Mouse (Mus musculus) kidney, adult 2 months (tissue): ENCODE measurements at regions not wholly inside any gene's neighbourhood (a gene's known extent, or its start where the extent isn't known, plus 50 kb on each side); places are given as distances from the start of the nearest gene placed in this dataset.
A peak's percentile ranks its signal among the peaks of the same experiment; 100 is the strongest.

ENCODE experiments used
- DNase-seq: peaks from one replicate; pipeline ENCODE4 v3.0.0; 2021
- H3K27ac ChIP-seq: fragments of 200-500 bp; 2 replicates; pipeline ENCODE4 v1.5.1; 2012; ENCODE audit warnings: low read depth, low read length, control low read depth, inconsistent platforms; ENCODE audit not compliant: insufficient read depth
- H3K27me3 ChIP-seq: fragments of 200-500 bp; replicated peaks from 2 replicates; pipeline ENCODE4 v1.6.1; 2012; ENCODE audit warnings: mild to moderate bottlenecking, moderate library complexity, low read length, inconsistent platforms; ENCODE audit not compliant: control insufficient read depth, insufficient read depth
- H3K36me3 ChIP-seq: fragments of 200-500 bp; 2 replicates; pipeline ENCODE4 v1.6.1; 2012; ENCODE audit warnings: mild to moderate bottlenecking, moderate library complexity, low read length, inconsistent platforms; ENCODE audit not compliant: control insufficient read depth, insufficient read depth
- H3K4me1 ChIP-seq: fragments of 200-500 bp; 2 replicates; pipeline ENCODE4 v1.6.1; 2011; ENCODE audit warnings: low read length; ENCODE audit not compliant: control insufficient read depth, insufficient read depth
- H3K4me3 ChIP-seq: fragments of 200-500 bp; 2 replicates; pipeline ENCODE4 v1.5.1; 2011; ENCODE audit warnings: mild to moderate bottlenecking, low read depth, low read length, control low read depth; ENCODE audit not compliant: insufficient read depth
- CTCF ChIP-seq: fragments of 200-500 bp; conservative IDR thresholded peaks from 2 replicates; pipeline ENCODE4 v1.5.1; 2011; ENCODE audit warnings: low read depth, mild to moderate bottlenecking, control low read depth, low read length, moderate library complexity, mixed read lengths; ENCODE audit not compliant: insufficient read depth, insufficient read length
- POLR2A ChIP-seq: fragments of 200-500 bp; IDR thresholded peaks from one replicate; pipeline ENCODE4 v1.6.1; 2011; ENCODE audit warnings: low read depth, low read length, control low read depth
- WGBS: fragments of 180-500 bp; shearing (Covaris S2); methylation state at CpG from one replicate; pipeline ENCODE4 v1.1.7; 2018; 5-methylcytosine and 5-hydroxymethylcytosine counted together

GRCm38 (mm10) chr13:37510511-37510910 lies 165.5 kb downstream of the Ly86 start:
- 87% methylated on average over 6 of the region's 6 CpGs for WGBS
- Histone ChIP-seq H3K36me3 (no peaks in the 10 kb centered on the region), H3K4me1 (peaks cover 49% of the 10 kb centered on the region), H3K4me3 (no peak overlapping the region), H3K27me3 (no peaks in the 10 kb centered on the region), H3K27ac (no peak overlapping the region)
- TF ChIP-seq CTCF: no peak
- no peak for TF ChIP-seq POLR2A
- DNase-seq: no peak

- Histone ChIP-seq H3K4me1 (peaks cover 44% of the 10 kb centered on the region), H3K36me3 (no peaks in the 10 kb centered on the region), H3K27ac (no peak overlapping the region), H3K4me3 (no peak overlapping the region), H3K27me3 (no peaks in the 10 kb centered on the region)
- WGBS: 78% methylated on average over 6 of the region's 6 CpGs
- TF ChIP-seq POLR2A: no peak
- TF ChIP-seq CTCF: no peak
- no peak for DNase-seq
These were observed 166.0 kb downstream of the Ly86 start for GRCm38 (mm10) chr13:37511006-37511405.

- Histone ChIP-seq H3K27ac (no peak overlapping the region), H3K4me3 (no peak overlapping the region), H3K27me3 (no peaks in the 10 kb centered on the region), H3K36me3 (no peaks in the 10 kb centered on the region), H3K4me1 (peaks cover 41% of the 10 kb centered on the region)
- DNase-seq: no peak
- 93% methylated on average over 4 of the region's 4 CpGs for WGBS
- TF ChIP-seq CTCF: no peak
- no peak for TF ChIP-seq POLR2A
These were observed 166.4 kb downstream of the Ly86 start for GRCm38 (mm10) chr13:37511406-37511805.

- no peak overlapping the region for H3K4me3 ChIP-seq
- WGBS: 26% methylated on average over 3 of the region's 3 CpGs
- H3K4me1 ChIP-seq: peaks cover 28% of the 10 kb centered on the region
- peak overlapping the region; percentile 37 for H3K27ac ChIP-seq
- TF ChIP-seq CTCF (no peak), POLR2A (no peak)
- H3K27me3 ChIP-seq: no peaks in the 10 kb centered on the region
- H3K36me3 ChIP-seq: no peaks in the 10 kb centered on the region
- DNase-seq: peak; percentile 54
These were observed 167.8 kb downstream of the Ly86 start for GRCm38 (mm10) chr13:37512781-37513180.

- peaks cover 24% of the 10 kb centered on the region for H3K4me1 ChIP-seq
- peak overlapping the region; percentile 81 for H3K27ac ChIP-seq
- no peak overlapping the region for H3K4me3 ChIP-seq
- no peaks in the 10 kb centered on the region for H3K27me3 ChIP-seq
- TF ChIP-seq POLR2A (no peak), CTCF (no peak)
- H3K36me3 ChIP-seq: no peaks in the 10 kb centered on the region
- 53% methylated on average over 2 of the region's 2 CpGs for WGBS
- DNase-seq: peak; percentile 33
These were observed 168.3 kb downstream of the Ly86 start for GRCm38 (mm10) chr13:37513206-37513904.

- Histone ChIP-seq H3K4me3 (no peak overlapping the region), H3K27me3 (no peaks in the 10 kb centered on the region), H3K36me3 (no peaks in the 10 kb centered on the region), H3K4me1 (peaks cover 17% of the 10 kb centered on the region), H3K27ac (peak overlapping the region; percentile 81)
- 22% methylated on average over 23 of the region's 23 CpGs for WGBS
- no peak for TF ChIP-seq POLR2A
- no peak for TF ChIP-seq CTCF
- DNase-seq: peak; percentile 86
These were observed 169.0 kb downstream of the Ly86 start for GRCm38 (mm10) chr13:37513905-37514607.

GRCm38 (mm10) chr13:37514641-37515305 lies 169.8 kb downstream of the Ly86 start:
- Histone ChIP-seq H3K27me3 (no peaks in the 10 kb centered on the region), H3K27ac (peak overlapping the region; percentile 81), H3K4me3 (no peak overlapping the region), H3K4me1 (peaks cover 17% of the 10 kb centered on the region; the same call in 1 of the 2 replicates), H3K36me3 (no peaks in the 10 kb centered on the region)
- WGBS: 63% methylated on average over 12 of the region's 12 CpGs
- peak; percentile 69 for DNase-seq
- TF ChIP-seq CTCF (no peak), POLR2A (no peak)
